Mouse (Mus musculus) embryonic fibroblast, embryonic 13.5 days (primary cell): ENCODE data around the gene Osbpl8. TPM values are rescaled to one million over a fixed set of nuclear protein-coding genes. Genes with fewer than 3 reads are reported as not detected.
A peak's percentile ranks its signal among the peaks of the same experiment; 100 is the strongest.

ENCODE experiments used
- H3K27ac ChIP-seq: 2 replicates; pipeline ENCODE4 v1.5.1; 2012; ENCODE audit warnings: low read length, control low read depth, inconsistent platforms; ENCODE audit not compliant: insufficient read depth
- H3K4me1 ChIP-seq: 2 replicates; pipeline ENCODE4 v1.6.1; 2011; ENCODE audit warnings: low read length; ENCODE audit not compliant: control insufficient read depth, insufficient read depth
- H3K4me3 ChIP-seq: 2 replicates; pipeline ENCODE4 v1.5.1; 2011; ENCODE audit warnings: mild to moderate bottlenecking, control low read depth, low read length; ENCODE audit not compliant: insufficient read depth
- CTCF ChIP-seq: IDR thresholded peaks from 2 replicates; pipeline ENCODE4 v1.5.1; 2011; ENCODE audit warnings: mild to moderate bottlenecking, control low read depth, low read length, moderate library complexity, borderline replicate concordance; ENCODE audit not compliant: insufficient read depth
- POLR2A ChIP-seq: IDR thresholded peaks from 2 replicates; pipeline ENCODE4 v1.6.1; 2011; ENCODE audit warnings: low read depth, mild to moderate bottlenecking, control low read depth, low read length, moderate library complexity
- polyA plus RNA-seq: library from polyadenylated mRNA; stranded (reverse); fragments of >200 nt; gene quantifications from 2 replicates; pipeline ENCODE4 v1.2.4, GENCODE M21; 2011; ENCODE audit warnings: low read depth; ENCODE audit not compliant: missing spikeins, insufficient read length

Gene Osbpl8
- polyA plus RNA-seq, 1 experiment = 24.8 TPM

DNA sequence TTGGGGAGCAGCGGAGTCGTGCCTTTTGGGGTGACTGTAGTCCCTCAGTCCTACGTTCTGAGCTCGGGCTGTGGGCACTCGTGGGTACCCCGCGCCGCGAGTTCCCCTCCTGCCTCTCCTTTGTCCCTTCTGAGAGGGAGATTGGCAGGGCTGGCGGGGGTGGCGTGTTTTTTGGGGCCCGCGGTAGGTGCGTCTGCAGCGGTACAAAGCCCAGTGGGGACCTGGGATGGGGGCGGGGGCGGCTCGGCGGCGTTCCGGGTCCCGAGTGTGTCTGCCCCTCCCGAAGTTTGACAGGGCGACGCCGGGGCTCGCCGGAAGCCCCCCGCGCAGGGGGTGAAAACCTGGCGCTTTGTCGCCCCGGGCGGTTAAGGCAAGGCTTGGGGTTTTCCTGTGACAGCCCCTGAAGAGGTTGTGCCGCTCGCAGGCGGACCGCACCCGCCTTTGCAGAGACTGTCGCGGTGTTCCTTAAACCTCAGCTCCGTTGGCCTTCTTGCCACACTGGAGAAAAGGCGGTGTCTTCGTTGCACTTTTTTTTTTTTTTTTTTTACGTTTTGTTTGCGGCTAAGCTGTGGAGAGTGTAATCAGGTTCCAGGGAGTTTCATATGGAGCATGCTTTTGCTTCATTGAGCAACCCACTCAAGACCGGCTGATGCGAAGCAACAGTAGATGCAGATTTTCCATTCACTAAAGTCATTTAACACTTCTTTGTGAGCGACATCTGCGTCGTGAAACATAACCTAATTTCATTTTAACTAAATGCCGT lies 848 bp downstream of the Osbpl8 start:
- TF ChIP-seq POLR2A (0 out of 2 replicates have a peak, but pooled peaks have one; percentile 8), CTCF (no peak)
- 0 out of 2 replicates have a peak overlapping the region, but pooled peaks have one; percentile 30 for H3K27ac ChIP-seq
- peak overlapping the region; percentile 88 for H3K4me3 ChIP-seq
- no peaks in the 10 kb centered on the region; the same call in 1 of the 2 replicates for H3K4me1 ChIP-seq

DNA sequence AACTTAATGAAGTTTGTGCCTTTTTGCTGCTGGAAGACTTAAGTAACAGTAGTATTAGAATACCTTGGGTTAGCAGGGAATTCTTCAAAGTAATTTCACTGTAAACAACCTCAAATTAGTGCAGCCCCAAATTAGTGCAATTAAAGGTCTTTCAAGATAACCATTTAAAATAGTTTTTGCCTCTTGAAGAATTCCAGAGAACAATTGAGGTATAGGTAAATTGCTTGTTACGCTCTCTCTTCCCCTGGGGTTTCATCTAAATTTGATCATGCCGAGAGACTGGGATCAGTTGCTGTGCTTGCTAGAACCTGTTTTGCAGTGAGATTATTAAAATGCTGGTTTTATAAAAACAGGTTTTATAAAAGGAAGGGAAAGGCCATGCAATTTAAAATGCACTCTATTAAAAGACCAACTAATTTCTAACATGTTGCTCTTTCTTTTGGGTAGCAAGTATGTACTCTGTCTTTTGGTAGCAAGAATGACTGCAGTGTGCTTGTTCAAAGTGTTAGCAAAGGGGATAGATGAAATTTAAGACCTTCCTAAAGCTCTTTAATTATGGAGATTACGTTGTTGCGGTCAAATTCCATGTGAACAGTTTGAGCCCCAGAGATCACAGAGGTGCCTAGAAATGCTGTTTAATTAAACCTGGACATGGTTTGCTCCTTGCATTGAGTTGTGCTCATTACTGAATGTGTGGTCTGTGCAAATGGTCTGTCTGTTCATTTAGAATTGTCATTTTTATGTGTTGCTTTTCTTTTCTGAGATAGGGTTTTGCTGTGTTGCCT lies 1.7 kb downstream of the Osbpl8 start:
- Histone ChIP-seq H3K4me3 (peak overlapping the region; percentile 88), H3K4me1 (no peaks in the 10 kb centered on the region; the same call in 1 of the 2 replicates), H3K27ac (no peak overlapping the region)
- TF ChIP-seq CTCF (no peak), POLR2A (no peak)

DNA sequence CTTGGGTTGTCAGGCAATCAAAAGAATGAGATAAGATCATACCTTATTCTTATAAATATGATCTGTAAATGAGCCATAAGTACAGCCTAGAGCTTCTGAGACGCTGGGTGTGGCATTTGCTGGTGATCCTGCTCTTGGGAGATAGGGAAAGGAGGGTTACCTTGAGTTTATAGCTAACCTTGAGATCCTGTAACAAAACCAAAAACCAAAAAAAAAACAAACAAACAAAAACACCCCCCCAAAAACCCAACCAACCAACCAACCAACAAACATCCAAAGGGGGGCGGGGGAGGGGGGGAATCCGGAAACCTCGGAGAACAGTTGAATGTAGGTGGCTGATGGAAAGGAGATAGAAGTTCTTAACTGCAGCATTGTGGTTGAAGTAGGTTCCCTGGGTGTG lies 2.9 kb downstream of the Osbpl8 start:
- H3K4me3 ChIP-seq = no peak overlapping the region
- no peak overlapping the region for H3K27ac ChIP-seq
- TF ChIP-seq POLR2A (no peak), CTCF (no peak)
- no peaks in the 10 kb centered on the region; the same call in 1 of the 2 replicates for H3K4me1 ChIP-seq

DNA sequence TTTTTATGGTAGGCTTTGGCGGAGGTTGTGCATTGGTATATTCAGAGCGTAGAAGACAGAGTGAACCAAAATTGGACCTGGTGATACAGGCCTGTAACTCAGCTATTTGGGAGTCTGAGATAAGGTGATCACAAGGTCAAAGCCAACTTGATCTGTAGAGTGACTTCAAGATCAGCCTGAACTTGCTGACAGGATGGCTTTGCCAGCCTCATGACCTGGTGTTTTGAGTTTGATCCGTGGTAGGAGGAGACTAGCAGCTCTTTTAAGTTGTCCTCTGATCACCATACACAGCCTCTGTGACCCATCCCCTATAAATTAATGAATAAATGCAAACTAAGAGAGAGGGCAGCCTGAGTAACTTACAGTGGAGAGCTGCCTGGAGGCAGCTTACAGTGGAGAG lies 3.8 kb downstream of the Osbpl8 start:
- Histone ChIP-seq H3K4me1 (no peaks in the 10 kb centered on the region; the same call in 1 of the 2 replicates), H3K27ac (no peak overlapping the region), H3K4me3 (no peak overlapping the region)
- TF ChIP-seq POLR2A = no peak
- no peak for TF ChIP-seq CTCF

DNA sequence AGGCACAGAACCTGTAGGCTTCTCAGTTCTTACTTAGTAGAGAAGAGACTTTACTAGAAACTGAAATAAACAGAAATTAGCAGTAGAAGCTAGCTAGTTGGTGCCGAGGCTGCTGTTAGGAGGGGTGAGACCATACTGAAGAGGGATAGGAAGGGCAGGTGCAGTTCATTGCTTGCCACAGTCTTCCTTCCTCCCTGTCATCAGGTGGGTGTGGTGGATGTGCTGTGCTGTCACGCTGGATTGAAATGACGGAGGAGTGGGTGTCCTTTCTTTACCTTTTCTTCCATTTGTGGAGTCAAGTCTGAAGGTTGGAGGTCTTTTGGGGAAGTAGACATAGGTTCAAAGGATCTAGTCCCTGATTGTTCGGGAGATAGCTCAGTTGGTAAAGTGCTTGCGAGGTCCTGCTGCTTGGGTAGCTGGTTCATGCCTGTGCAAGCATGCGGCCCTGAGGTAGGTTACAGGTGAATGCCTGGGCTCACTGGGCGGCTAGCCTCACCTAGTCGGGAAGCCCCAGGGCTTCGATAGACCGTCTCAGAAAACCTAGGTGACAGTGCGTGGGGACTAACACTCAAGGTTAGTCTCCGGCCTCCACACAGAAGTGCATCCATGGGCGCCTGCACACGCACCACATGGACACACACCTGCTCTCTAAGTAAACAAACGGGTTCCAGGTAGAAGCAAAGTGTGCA lies 6.8 kb downstream of the Osbpl8 start:
- TF ChIP-seq POLR2A (no peak), CTCF (no peak)
- Histone ChIP-seq H3K4me1 (no peaks in the 10 kb centered on the region; the same call in 1 of the 2 replicates), H3K27ac (no peak overlapping the region), H3K4me3 (no peak overlapping the region)

DNA sequence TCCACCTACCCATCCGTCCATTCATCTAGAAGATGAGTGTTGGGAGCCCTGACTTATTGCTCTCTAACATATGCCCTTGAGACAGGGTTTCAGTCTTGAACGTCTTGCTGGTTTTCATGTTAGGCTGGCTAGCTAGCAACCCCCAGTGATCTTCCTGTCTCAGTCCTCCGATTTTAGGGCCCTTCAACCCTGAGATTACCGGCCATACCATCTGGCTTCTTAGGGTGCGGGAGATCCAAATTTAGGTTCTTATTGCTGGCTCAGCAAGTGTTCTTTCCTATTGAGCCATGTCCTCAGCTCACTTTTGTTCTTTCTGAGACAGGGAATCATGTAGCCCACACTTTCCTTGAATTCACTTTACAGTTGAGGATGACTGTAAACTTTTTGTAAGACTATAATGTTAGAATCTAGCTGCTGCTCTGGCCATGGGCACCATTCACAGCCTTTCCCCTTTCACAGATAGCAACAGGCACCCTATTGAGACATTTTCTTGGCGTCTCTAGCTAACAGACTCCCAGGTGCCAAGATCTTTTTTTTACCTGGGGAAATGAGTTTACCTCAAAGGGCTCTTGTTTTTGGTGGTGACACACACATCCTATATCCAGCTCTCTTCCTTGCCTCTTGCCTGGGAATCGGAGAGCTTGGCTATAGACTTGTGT lies 9.2 kb downstream of the Osbpl8 start:
- no peaks in the 10 kb centered on the region for H3K4me1 ChIP-seq
- H3K4me3 ChIP-seq = no peak overlapping the region
- TF ChIP-seq POLR2A (no peak), CTCF (no peak)
- H3K27ac ChIP-seq = no peak overlapping the region

DNA sequence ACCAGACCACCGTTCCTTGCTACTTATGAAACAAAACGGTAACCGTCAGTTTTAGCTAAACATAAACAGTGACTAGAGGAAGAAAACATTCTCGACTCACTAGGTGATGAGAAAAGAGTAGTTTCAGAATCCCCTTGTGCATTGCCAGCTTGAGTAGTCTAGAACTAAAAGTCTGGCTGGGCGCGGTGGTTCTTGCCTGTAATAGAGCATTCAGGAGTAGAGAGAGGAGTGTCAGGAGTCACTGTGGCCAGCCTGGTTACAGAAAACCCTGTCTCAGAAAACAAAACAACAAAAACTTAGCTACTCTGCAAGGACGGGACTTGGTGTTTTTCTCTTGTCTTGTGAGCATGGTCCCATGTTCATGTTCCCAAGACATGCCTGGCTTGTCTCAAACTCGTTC lies 12.8 kb downstream of the Osbpl8 start:
- no peak for TF ChIP-seq CTCF
- Histone ChIP-seq H3K27ac (no peak overlapping the region), H3K4me3 (no peak overlapping the region), H3K4me1 (no peaks in the 10 kb centered on the region)

DNA sequence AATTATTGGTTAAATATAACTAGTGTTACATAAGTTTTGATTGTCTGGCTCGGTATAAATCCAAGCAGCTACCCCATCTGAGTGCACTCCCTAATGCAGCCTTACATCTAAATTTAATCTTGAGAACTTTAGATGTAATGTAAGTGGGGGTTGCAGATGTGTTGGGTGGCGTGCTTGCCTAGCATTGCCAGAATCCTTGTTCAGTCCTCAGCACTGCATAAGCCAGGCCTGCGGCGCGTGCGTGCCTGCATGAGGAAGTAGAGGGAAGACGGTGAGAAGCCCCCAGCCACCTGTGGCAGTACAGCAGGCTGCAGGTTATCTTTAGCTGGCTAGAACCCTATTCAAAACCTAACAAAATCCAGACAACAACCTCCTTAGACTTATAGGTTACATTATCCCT lies 13.5 kb downstream of the Osbpl8 start:
- H3K4me1 ChIP-seq = no peaks in the 10 kb centered on the region
- H3K27ac ChIP-seq = no peak overlapping the region
- no peak for TF ChIP-seq CTCF
- no peak overlapping the region for H3K4me3 ChIP-seq

DNA sequence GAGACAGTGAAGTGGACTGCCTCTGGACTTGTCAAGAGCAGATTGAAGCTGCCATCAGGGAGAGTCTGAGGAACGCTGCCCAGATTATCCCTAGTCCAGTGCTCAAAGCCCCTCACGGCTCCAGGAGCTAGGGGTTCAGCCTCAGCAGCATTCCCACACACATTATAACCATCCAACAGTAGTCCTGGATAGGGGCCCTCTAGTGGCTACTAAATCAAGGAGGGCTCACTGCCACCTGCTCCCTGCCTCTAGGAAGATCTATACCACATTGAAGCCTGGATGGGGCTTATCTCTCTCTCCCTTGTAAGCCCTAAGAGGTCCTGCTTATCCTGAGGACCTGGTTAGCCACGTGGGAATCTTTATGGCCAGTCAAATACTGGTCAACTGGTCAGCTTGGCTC lies 16.1 kb downstream of the Osbpl8 start:
- Histone ChIP-seq H3K4me1 (no peaks in the 10 kb centered on the region), H3K4me3 (no peak overlapping the region), H3K27ac (no peak overlapping the region)
- TF ChIP-seq POLR2A (no peak), CTCF (no peak)
